Mouse (Mus musculus) embryonic facial prominence, embryonic 11.5 days (tissue): Measurements from ENCODE around the gene Gm13278. TPM values are rescaled to one million over a fixed set of nuclear protein-coding genes. Genes with fewer than 3 reads are reported as not detected.
"Not testable (repeated sequence)": the region's sequence is repeated elsewhere in the genome, so short reads cannot be mapped to it uniquely, and the experiment has no call there.

Source experiments
- ATAC-seq: fragments of 200-750 bp; cut with Nextera tagmentation; replicated peaks from 2 replicates; pipeline ENCODE4 v1.8.0; 2017; ENCODE audit warnings: low read depth; ENCODE audit not compliant: insufficient number of reproducible peaks, low FRiP score, low TSS enrichment
- DNase-seq: peaks from one replicate; pipeline ENCODE4 v3.0.0-alpha.2; 2015; ENCODE audit warnings: low spot score
- H3K27ac ChIP-seq: fragments of 300-500 bp; sonication (generic); replicated peaks from 2 replicates; pipeline ENCODE4 v1.5.1; 2014; ENCODE audit warnings: mild to moderate bottlenecking, low read depth, low read length, control low read depth
- H3K27me3 ChIP-seq: fragments of 300-500 bp; sonication (generic); 2 replicates; pipeline ENCODE4 v1.6.1; 2014; ENCODE audit warnings: mild to moderate bottlenecking, low read length, moderate library complexity, mixed read lengths; ENCODE audit not compliant: control insufficient read depth, insufficient read depth
- H3K36me3 ChIP-seq: fragments of 300-500 bp; sonication (generic); replicated peaks from 2 replicates; pipeline ENCODE4 v1.6.1; 2014; ENCODE audit warnings: low read depth, mild to moderate bottlenecking, low read length, moderate library complexity, mixed read lengths; ENCODE audit not compliant: control insufficient read depth, insufficient read depth
- H3K4me1 ChIP-seq: fragments of 300-500 bp; sonication (generic); 2 replicates; pipeline ENCODE4 v1.6.1; 2014; ENCODE audit warnings: low read length, mixed read lengths; ENCODE audit not compliant: control insufficient read depth, insufficient read depth
- H3K4me2 ChIP-seq: fragments of 300-500 bp; sonication (generic); 2 replicates; pipeline ENCODE4 v1.6.1; 2014; ENCODE audit warnings: low read depth, mild to moderate bottlenecking, control low read depth, low read length, moderate library complexity
- H3K4me3 ChIP-seq: fragments of 300-500 bp; sonication (generic); 2 replicates; pipeline ENCODE4 v1.5.1; 2014; ENCODE audit warnings: low read depth, low read length, control low read depth
- H3K9ac ChIP-seq: fragments of 300-500 bp; sonication (generic); replicated peaks from 2 replicates; pipeline ENCODE4 v1.6.1; 2014; ENCODE audit warnings: mild to moderate bottlenecking, control low read depth, low read length
- H3K9me3 ChIP-seq: fragments of 300-500 bp; sonication (generic); replicated peaks from 2 replicates; pipeline ENCODE4 v1.6.1; 2016; ENCODE audit warnings: mild to moderate bottlenecking, low read length, inconsistent platforms, mixed read lengths; ENCODE audit not compliant: control insufficient read depth
- WGBS: fragments of 180-500 bp; shearing (Covaris S2); extraction: QIAGEN DNeasy Blood & Tissue Kit; methylation state at CpG from one replicate; pipeline ENCODE4 v1.1.7; 2014; 5-methylcytosine and 5-hydroxymethylcytosine counted together
- polyA plus RNA-seq: library from polyadenylated mRNA; unstranded; fragments of >200 nt; fragmentation: Nextera tagmentation; extraction: Ambion mirVana; gene quantifications from 2 replicates; pipeline ENCODE4 v1.2.1, GENCODE M21; 2014

Gm13278 gene
- not detected in 2 replicates for polyA plus RNA-seq

GRCm38 (mm10) chr4:88791250-88791649 is at the start of gene Gm13278:
TSS of gene Gm13278 (plus strand) at chr4:88791550.
- H3K4me2 ChIP-seq, ATAC-seq, DNase-seq, H3K9ac ChIP-seq, H3K27me3 ChIP-seq, H3K36me3 ChIP-seq, H3K9me3 ChIP-seq, H3K4me1 ChIP-seq, H3K4me3 ChIP-seq, H3K27ac ChIP-seq: not testable (repeated sequence)
- WGBS: no CpG with 5 or more reads among the region's 28 CpGs

DNA sequence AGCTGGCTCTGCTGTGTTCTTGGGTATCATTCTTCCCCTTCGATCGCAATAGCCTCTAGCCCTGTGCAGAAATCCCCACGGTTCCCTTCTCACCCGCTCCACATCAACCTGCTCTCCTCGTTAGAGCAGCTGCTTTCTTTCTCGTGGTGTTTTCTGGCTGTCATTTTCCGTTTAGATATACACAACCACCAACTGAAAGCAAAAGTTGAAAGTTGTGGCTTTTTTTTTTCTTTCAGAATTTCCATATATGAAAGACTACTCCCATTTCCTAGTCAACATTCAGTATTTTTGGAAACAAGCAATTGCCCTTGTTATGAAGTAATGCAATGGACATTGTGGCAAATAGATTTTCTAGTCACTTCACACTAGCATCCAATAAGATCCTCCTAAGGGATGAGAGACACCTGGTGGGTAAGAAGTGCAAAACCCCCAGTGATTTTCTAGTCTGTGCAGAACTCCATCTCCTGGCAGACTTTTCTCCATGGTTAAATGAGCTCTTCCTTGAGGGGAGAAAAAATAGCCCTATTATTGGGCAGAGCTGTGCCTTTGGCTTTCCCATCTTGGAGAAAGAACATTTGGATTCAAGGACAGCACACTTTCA is 48.5 kb upstream of the Gm13278 start:
- no peak for ATAC-seq
- H3K9me3 ChIP-seq: no peaks in the 10 kb centered on the region

GRCm38 (mm10) chr4:88744207-88744606 is 47.1 kb upstream of the Gm13278 start:
- Histone ChIP-seq H3K4me1 (no peaks in the 10 kb centered on the region), H3K4me3 (no peak overlapping the region), H3K9ac (no peak overlapping the region), H3K9me3 (no peaks in the 10 kb centered on the region), H3K36me3 (no peaks in the 10 kb centered on the region), H3K27ac (no peak overlapping the region), H3K4me2 (no peak overlapping the region), H3K27me3 (no peaks in the 10 kb centered on the region)
- ATAC-seq (no peak), DNase-seq (no peak)
- WGBS: 76% methylated on average over 3 of the region's 3 CpGs

More for the DNA sequence above, 48.5 kb upstream of the Gm13278 start:
- Histone ChIP-seq H3K9ac (no peak overlapping the region), H3K4me3 (no peak overlapping the region), H3K27ac (no peak overlapping the region), H3K36me3 (no peaks in the 10 kb centered on the region), H3K27me3 (no peaks in the 10 kb centered on the region), H3K4me1 (no peaks in the 10 kb centered on the region), H3K4me2 (no peak overlapping the region)
- no peak for DNase-seq
- 78% methylated on average over 7 of the region's 7 CpGs for WGBS

GRCm38 (mm10) chr4:88749926-88750325 is 41.4 kb upstream of the Gm13278 start:
- WGBS: 45% methylated on average over 6 of the region's 6 CpGs
- Histone ChIP-seq H3K27me3 (no peaks in the 10 kb centered on the region), H3K27ac (no peak overlapping the region), H3K4me2 (no peak overlapping the region), H3K4me3 (no peak overlapping the region), H3K36me3 (no peaks in the 10 kb centered on the region), H3K9me3 (no peaks in the 10 kb centered on the region), H3K4me1 (no peaks in the 10 kb centered on the region), H3K9ac (no peak overlapping the region)
- DNase-seq (no peak), ATAC-seq (no peak)

DNA sequence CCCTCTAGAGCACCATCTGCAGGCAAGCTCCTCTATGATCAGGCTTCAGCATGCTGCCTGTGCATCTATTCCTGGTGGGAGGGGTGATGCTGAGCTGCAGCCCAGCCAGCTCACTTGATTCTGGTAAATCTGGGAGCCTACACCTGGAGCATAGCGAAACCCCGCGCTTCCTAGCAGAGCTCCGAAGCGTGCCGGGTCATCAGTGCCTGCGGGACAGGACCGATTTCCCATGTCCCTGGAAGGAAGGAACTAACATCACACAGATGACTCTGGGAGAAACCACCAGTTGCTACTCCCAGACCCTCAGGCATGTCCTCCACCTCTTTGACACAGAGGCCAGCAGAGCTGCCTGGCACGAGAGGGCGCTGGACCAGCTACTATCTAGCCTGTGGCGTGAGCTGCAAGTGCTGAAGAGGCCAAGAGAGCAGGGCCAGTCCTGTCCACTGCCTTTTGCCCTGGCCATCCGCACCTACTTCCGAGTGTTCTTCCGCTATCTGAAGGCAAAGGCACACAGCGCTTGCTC is 36.5 kb upstream of the Gm13278 start, which contains the start of gene Gm13271:
Gene Gm13271 (plus strand): TSS at position 51 of the 523 bp plus-strand sequence.
- H3K27ac ChIP-seq, H3K4me1 ChIP-seq, H3K4me2 ChIP-seq, DNase-seq, H3K9me3 ChIP-seq, H3K27me3 ChIP-seq, H3K4me3 ChIP-seq, ATAC-seq, H3K9ac ChIP-seq, H3K36me3 ChIP-seq: not testable (repeated sequence)
- WGBS: 67% methylated on average over 15 of the region's 15 CpGs

DNA sequence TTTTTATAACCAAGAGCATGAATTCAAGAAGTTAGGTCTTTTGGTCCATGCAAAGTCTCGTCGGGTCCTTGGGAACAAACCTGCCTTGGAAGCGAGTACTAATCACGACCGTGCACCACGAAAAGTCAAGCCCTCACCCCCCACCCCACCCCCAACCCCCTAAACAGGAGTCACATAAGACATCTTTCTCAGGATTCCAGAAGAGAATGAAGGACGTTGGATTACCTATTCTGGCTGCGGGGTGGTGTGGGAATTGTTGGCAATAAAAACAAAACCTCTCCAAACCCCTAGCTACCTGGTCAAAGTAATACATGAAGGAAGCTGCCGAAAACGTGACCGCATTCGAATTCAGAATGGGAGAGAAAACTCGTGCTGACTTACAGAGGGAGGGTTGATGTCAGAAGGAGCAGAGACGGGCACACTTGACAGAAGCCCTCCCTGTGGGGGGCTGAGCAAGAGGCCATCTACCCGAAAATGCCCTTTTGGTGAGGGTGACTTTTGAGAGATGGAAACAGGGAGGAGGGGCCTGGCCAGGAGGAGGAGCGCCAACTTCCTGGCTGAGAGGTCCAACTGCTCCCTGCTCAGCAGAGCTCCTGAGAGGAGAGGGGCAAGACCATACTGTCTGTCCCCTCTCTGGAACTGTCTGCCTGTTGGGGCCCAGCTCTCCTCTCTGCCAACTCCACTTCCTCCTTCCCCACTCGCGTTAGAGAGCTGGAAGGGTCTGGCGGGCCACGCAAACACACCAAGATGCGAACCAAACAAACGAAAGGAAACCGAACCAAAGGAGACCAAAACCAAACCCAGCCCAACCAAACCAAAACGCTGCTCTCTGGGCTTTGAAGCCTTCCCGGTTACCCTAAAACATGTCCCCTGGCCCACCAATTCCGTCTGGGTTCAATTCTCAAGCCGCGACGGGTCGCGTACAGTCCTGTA is 34.5 kb upstream of the Gm13278 start:
- not testable (repeated sequence) for H3K27me3 ChIP-seq, H3K36me3 ChIP-seq, H3K4me1 ChIP-seq, ATAC-seq, H3K9me3 ChIP-seq
- Histone ChIP-seq H3K4me3 (peak overlapping the region; percentile 33), H3K27ac (peak overlapping the region; percentile 70), H3K9ac (peak overlapping the region; percentile 60), H3K4me2 (peak overlapping the region; percentile 64)
- 14% methylated on average over 28 of the region's 31 CpGs for whole genome bisulfite sequencing
- peak; percentile 16 for DNase-seq

GRCm38 (mm10) chr4:88757628-88758031 is 33.7 kb upstream of the Gm13278 start:
- H3K27ac ChIP-seq: peak overlapping the region; percentile 70
- not testable (repeated sequence) for H3K27me3 ChIP-seq, H3K4me1 ChIP-seq, H3K36me3 ChIP-seq, H3K9me3 ChIP-seq
- WGBS: under 1% methylated on average over 17 of the region's 21 CpGs
- peak overlapping the region; percentile 33 for H3K4me3 ChIP-seq
- peak overlapping the region; percentile 60 for H3K9ac ChIP-seq
- ATAC-seq (peak; percentile 100), DNase-seq (peak; percentile 87)
- peak overlapping the region; percentile 64 for H3K4me2 ChIP-seq

GRCm38 (mm10) chr4:88758751-88759150 is 32.6 kb upstream of the Gm13278 start:
- not testable (repeated sequence) for H3K27me3 ChIP-seq, H3K4me2 ChIP-seq, H3K4me1 ChIP-seq, H3K9ac ChIP-seq, H3K36me3 ChIP-seq, H3K9me3 ChIP-seq, H3K27ac ChIP-seq, H3K4me3 ChIP-seq, DNase-seq, ATAC-seq
- 85% methylated on average over 8 of the region's 9 CpGs for WGBS
